Mouse (Mus musculus): ENCODE measurements around the gene Gadd45b. TPM values are rescaled to one million over a fixed set of nuclear protein-coding genes. Genes with fewer than 3 reads are reported as not detected.

Gene Gadd45b
- 10 to 100 TPM in 3 of 4 experiments, 1 to 10 TPM in 1; 6.8 to 31.8 (median 26.9) TPM for total RNA-seq (2022)

GRCm38 (mm10) chr10:80929299-80930226 is at the start of gene Gadd45b:
Gadd45b (plus strand) TSS chr10:80930073.
- peak; percentile 95 to 98 for DNase-seq (ENCODE audit: low spot score in 2 of 2)

GRCm38 (mm10) chr10:80880131-80880641 is 49.7 kb upstream of the Gadd45b start:
- no peak for DNase-seq (ENCODE audit: low spot score in 2 of 2)

- no peak for DNase-seq (ENCODE audit: low spot score in 2 of 2)
These were observed 49.0 kb upstream of the Gadd45b start for GRCm38 (mm10) chr10:80880901-80881300.

- peak; percentile 69 to 77 for DNase-seq (ENCODE audit: low spot score in 2 of 2)
These were observed 48.6 kb upstream of the Gadd45b start for GRCm38 (mm10) chr10:80881301-80881700.

GRCm38 (mm10) chr10:80887181-80887580 is 42.7 kb upstream of the Gadd45b start:
- DNase-seq (ENCODE audit: low spot score in 2 of 2) = peak; percentile 53 to 72

GRCm38 (mm10) chr10:80895100-80895499 is 34.8 kb upstream of the Gadd45b start:
- DNase-seq (ENCODE audit: low spot score in 2 of 2) = no peak

- no peak for DNase-seq (ENCODE audit: low spot score in 2 of 2)
These were observed 34.2 kb upstream of the Gadd45b start for GRCm38 (mm10) chr10:80895697-80896096.

GRCm38 (mm10) chr10:80896581-80897485 is 33.0 kb upstream of the Gadd45b start:
- no peak for DNase-seq (ENCODE audit: low spot score in 2 of 2)

- no peak for DNase-seq (ENCODE audit: low spot score in 2 of 2)
These were observed 31.9 kb upstream of the Gadd45b start for GRCm38 (mm10) chr10:80897861-80898510.

GRCm38 (mm10) chr10:80899074-80899473 is 30.8 kb upstream of the Gadd45b start:
- DNase-seq (ENCODE audit: low spot score in 2 of 2) = no peak

GRCm38 (mm10) chr10:80899591-80900317 is 30.1 kb upstream of the Gadd45b start:
- peak in 1 of 2 experiments; percentile 38 for DNase-seq (ENCODE audit: low spot score in 2 of 2)

- DNase-seq (ENCODE audit: low spot score in 2 of 2) = peak; percentile 97 to 99
These were observed 29.3 kb upstream of the Gadd45b start, which contains the start of gene Timm13 for GRCm38 (mm10) chr10:80900318-80901247. Timm13 (minus strand) TSS chr10:80900969.

- no peak for DNase-seq (ENCODE audit: low spot score in 2 of 2)
These were observed 28.2 kb upstream of the Gadd45b start for GRCm38 (mm10) chr10:80901409-80902272.

- no peak for DNase-seq (ENCODE audit: low spot score in 2 of 2)
These were observed 27.5 kb upstream of the Gadd45b start for GRCm38 (mm10) chr10:80902273-80902940.

GRCm38 (mm10) chr10:80903282-80903681 is 26.6 kb upstream of the Gadd45b start:
- DNase-seq (ENCODE audit: low spot score in 2 of 2) = no peak

- DNase-seq (ENCODE audit: low spot score in 2 of 2) = no peak
These were observed 25.7 kb upstream of the Gadd45b start for GRCm38 (mm10) chr10:80904004-80904693.

- DNase-seq (ENCODE audit: low spot score in 2 of 2) = no peak
These were observed 25.2 kb upstream of the Gadd45b start for GRCm38 (mm10) chr10:80904709-80905108.

All from gastrocnemius, adult 8-10 months (tissue).